16 mouse cellular contexts compared by ENCODE assay signal in the genomic region with DNA sequence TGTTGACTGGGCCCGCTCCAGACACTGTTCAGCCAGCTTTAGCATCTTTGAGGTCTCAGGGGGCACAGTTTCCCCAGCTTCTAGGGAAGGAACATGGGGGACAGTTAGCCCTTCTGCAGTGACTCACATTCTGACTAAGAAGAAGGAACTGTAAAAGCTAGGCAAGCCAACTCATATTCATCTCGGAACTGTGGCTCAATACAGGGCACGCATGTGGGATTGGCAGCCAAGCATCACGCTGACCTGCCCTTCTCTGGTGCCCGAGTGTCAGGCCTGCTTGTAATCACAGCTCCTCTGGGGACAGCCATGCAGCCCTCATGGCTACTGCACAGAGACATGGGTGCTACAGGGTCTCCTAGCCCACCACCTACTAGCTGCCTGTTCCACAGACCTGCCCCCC. TPM values are rescaled to one million over a fixed set of nuclear protein-coding genes. Genes with fewer than 3 reads are reported as not detected.
"Had no signal": no experiment of that assay in that cellular context is flagged by ENCODE, and none has a peak within 500 bp of the region (broad histone marks: within the 10 kb centered on the region; RNA-seq: fewer than 3 reads in every experiment).

No protein-coding gene starts in this region.

- H3K9ac ChIP-seq: liver, embryonic 14.5 days; lung, embryonic 14.5 days; midbrain, embryonic 12.5 days; neural tube, embryonic 12.5 days; stomach, embryonic 15.5 days had no signal

- H3K4me2 ChIP-seq: lung, embryonic 14.5 days; midbrain, embryonic 12.5 days; neural tube, embryonic 12.5 days; stomach, embryonic 15.5 days had no signal

- DNase-seq: lung, adult 18-20 months; lung, embryonic 14.5 days; lung, postnatal 10 days; lung, postnatal 4 days; midbrain, embryonic 14.5 days; right cerebral cortex, postnatal 14 days; thymus, adult 2 months; thymus, postnatal 25 days; thymus, postnatal 4 days had no signal

- ATAC-seq: midbrain, embryonic 16.5 days had no signal

- H3K9me3 ChIP-seq: midbrain, embryonic 12.5 days; neural tube, embryonic 12.5 days; stomach, embryonic 15.5 days had no signal

- H3K27me3 ChIP-seq: midbrain, embryonic 12.5 days; neural tube, embryonic 12.5 days; stomach, embryonic 15.5 days had no signal

- H3K4me3 ChIP-seq: midbrain, embryonic 12.5 days; neural tube, embryonic 12.5 days; stomach, embryonic 15.5 days had no signal

- H3K27ac ChIP-seq: liver, embryonic 14.5 days; midbrain, embryonic 12.5 days; neural tube, embryonic 12.5 days; stomach, embryonic 15.5 days; stomach, postnatal 0 days had no signal

RNA-seq across cellular contexts. Expression of gene Spata33, which starts 38.3 kb away (rescaled TPM):
- total RNA-seq: monocyte, adult 5-6 weeks had no signal
